Mouse (Mus musculus) erythroblast, embryonic 14.5 days (primary cell): Measurements from ENCODE around the gene Isl2. TPM values are rescaled to one million over a fixed set of nuclear protein-coding genes. Genes with fewer than 3 reads are reported as not detected.

Experiments used
- H3K27me3 ChIP-seq: 2 replicates; pipeline ENCODE4 v1.6.1; 2012; ENCODE audit warnings: inconsistent platforms; ENCODE audit not compliant: control insufficient read depth
- H3K36me3 ChIP-seq: 2 replicates; pipeline ENCODE4 v1.6.1; 2012; ENCODE audit warnings: mild to moderate bottlenecking, inconsistent platforms; ENCODE audit not compliant: control insufficient read depth
- H3K4me1 ChIP-seq: 2 replicates; pipeline ENCODE4 v1.6.1; 2012; ENCODE audit warnings: inconsistent platforms; ENCODE audit not compliant: control insufficient read depth
- H3K4me3 ChIP-seq: replicated peaks from 2 replicates; pipeline ENCODE3; 2012; ENCODE audit warnings: moderate library complexity, mild to moderate bottlenecking, inconsistent platforms
- H3K9me3 ChIP-seq: 2 replicates; pipeline ENCODE4 v1.6.1; 2012; ENCODE audit warnings: low read length, inconsistent platforms, mixed read lengths; ENCODE audit not compliant: control insufficient read depth
- GATA1 ChIP-seq: IDR thresholded peaks from 2 replicates; pipeline ENCODE4 v1.6.1; 2012; ENCODE audit warnings: low read length, inconsistent platforms, mixed read lengths
- TAL1 ChIP-seq: IDR thresholded peaks from 3 replicates; pipeline ENCODE4 v1.6.1; 2012; ENCODE audit warnings: low read length, inconsistent platforms, mixed read lengths
- polyA plus RNA-seq: library from polyadenylated mRNA; stranded (reverse); fragments of >175 nt; gene quantifications from 2 replicates; pipeline ENCODE4 v1.2.3, GENCODE M21; 2012

Gene Isl2
- polyA plus RNA-seq, 1 experiment: not detected

DNA sequence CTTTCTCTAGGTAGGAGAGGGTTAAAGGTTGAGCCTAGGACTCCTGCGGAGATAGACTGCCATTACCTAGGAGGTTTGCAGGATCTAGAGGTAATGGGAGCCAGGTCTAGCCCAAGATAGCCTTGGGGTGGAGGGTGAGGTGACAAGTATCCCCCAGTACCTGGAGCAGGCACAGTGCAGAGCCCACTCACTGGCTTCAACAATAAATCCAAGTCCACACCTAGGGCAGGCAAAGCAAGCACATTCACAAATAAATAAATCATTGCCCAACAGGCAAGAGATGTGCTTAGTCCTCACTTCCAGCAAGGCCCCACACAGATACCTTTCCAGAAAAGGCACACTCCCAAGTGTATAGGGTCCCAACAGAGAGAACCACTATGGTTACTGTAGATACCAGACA lies 534 bp downstream of the Isl2 start:
- peaks cover 82% of the 10 kb centered on the region for H3K27me3 ChIP-seq
- H3K4me3 ChIP-seq: no peak overlapping the region
- TF ChIP-seq TAL1 (no peak), GATA1 (no peak)
- peaks cover 7% of the 10 kb centered on the region for H3K4me1 ChIP-seq
- peaks cover 20% of the 10 kb centered on the region; the same call in 1 of the 2 replicates for H3K9me3 ChIP-seq
- no peaks in the 10 kb centered on the region for H3K36me3 ChIP-seq

DNA sequence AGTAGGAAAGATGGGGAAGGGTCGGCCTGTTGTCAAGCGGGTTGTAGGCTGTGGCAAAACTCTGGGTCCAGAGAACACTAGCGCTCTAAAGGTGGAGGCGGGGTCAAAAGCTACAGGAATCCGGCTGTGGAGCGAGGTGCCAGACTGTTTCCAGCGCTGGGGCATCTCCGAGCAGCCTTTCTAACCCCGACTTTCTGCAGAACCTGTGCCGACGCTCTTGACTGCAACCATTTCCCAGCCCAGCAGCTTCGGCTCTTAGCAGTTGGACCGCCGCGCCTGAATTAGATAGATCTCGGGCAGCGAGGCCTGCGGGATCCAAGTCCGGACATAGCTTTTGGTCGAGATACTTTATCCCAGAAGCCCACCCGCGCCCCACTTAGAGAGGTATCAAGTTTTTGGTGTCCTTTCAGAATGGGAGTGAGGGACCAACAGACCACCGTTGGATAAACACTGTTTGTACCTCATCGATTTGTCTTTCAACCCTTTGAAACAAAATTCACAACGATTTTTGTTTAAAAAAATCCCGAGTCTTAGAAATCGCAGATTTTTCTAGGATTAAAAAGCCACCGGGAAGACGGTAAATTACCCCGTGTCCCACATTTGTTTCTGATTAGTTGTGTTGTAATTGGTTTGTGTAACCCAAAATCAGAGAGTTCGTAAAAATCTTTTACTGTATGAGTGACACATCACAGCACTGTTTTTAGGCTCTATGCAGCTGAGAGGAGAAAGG lies 1.4 kb downstream of the Isl2 start:
- H3K4me3 ChIP-seq: no peak overlapping the region
- no peaks in the 10 kb centered on the region for H3K36me3 ChIP-seq
- peaks cover 90% of the 10 kb centered on the region for H3K27me3 ChIP-seq
- peaks cover 8% of the 10 kb centered on the region for H3K4me1 ChIP-seq
- TF ChIP-seq GATA1 (no peak), TAL1 (no peak)
- H3K9me3 ChIP-seq: peaks cover 24% of the 10 kb centered on the region; the same call in 1 of the 2 replicates

DNA sequence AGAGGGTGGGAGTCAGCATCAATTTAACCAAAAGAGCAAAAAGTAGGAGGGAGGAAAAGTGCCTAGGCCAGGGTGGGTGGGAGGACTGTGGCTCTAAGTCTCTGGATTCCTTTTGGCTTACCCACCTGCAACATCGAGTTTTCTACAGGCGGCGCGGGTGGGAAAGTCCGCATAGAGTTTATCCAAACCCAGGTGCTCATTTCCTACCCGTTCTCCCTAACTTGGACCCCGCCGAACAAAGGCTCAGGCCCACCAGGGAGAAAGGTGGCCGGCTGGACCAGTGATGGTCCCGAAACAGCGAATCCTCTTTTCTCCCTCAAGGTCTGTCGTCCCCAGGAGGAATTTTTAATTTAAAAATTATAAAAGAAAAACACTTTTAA lies 1.9 kb downstream of the Isl2 start:
- peaks cover 8% of the 10 kb centered on the region for H3K4me1 ChIP-seq
- no peak overlapping the region for H3K4me3 ChIP-seq
- no peak for TF ChIP-seq GATA1
- TF ChIP-seq TAL1: no peak
- H3K9me3 ChIP-seq: peaks cover 30% of the 10 kb centered on the region
- H3K27me3 ChIP-seq: peaks cover 96% of the 10 kb centered on the region
- H3K36me3 ChIP-seq: no peaks in the 10 kb centered on the region

DNA sequence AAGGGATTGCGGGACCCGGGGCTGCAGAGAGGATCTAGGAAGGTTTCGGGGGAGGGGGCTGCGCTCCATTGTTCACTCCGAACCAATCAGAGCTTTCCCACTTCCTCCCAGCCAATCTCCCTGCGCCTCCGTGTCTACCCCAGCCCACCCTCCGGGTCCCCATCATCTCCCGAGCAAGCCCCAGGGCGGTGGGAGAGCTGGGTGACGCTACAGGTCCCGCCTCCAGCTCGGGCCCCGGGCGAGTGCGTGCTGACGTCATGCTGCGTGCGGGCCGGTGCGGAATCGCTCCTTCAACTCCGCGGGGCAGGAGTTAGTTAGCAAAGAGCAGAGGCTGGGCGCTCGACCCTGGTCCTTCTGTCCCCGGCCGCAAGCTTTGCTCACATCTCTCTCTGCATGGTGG lies 2.4 kb downstream of the Isl2 start:
- H3K27me3 ChIP-seq: peaks cover 99% of the 10 kb centered on the region
- no peaks in the 10 kb centered on the region for H3K36me3 ChIP-seq
- H3K4me3 ChIP-seq: peak overlapping the region; percentile 24
- H3K9me3 ChIP-seq: peaks cover 35% of the 10 kb centered on the region
- TF ChIP-seq GATA1: no peak
- no peak for TF ChIP-seq TAL1
- H3K4me1 ChIP-seq: peaks cover 10% of the 10 kb centered on the region

DNA sequence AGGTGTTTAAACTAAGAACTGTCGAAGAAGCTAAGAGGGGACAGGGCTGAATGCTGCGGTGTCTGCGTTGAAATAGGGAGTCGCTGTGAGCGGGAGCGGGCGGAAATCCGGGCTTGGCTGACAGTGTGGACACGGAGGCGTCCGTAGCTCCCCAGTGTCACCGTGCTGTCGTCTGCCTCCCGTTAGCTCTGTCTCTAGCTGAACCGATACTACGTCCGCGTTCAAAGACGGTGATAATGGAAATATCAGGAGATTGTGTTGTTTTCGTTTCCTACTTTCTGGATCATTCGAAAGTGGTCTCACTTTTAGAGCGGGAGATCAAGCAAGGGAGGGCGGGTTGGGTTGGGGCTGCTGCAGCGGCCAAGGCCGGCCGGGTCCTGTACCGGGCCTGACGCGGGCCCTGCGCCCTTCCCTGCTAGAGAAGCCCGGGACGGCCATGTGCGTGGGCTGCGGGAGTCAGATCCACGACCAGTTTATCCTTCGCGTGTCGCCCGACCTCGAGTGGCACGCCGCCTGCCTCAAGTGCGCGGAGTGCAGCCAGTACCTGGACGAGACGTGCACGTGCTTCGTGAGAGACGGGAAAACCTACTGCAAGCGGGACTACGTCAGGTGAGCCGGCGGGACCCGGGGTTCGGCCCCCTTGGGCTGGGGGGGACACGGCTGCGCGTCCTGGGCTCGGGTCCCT lies 3.4 kb downstream of the Isl2 start:
- H3K4me1 ChIP-seq: peaks cover 17% of the 10 kb centered on the region
- no peak overlapping the region for H3K4me3 ChIP-seq
- TF ChIP-seq TAL1: no peak
- no peak for TF ChIP-seq GATA1
- no peaks in the 10 kb centered on the region for H3K36me3 ChIP-seq
- peaks cover 43% of the 10 kb centered on the region for H3K9me3 ChIP-seq
- H3K27me3 ChIP-seq: peaks cover 100% of the 10 kb centered on the region

DNA sequence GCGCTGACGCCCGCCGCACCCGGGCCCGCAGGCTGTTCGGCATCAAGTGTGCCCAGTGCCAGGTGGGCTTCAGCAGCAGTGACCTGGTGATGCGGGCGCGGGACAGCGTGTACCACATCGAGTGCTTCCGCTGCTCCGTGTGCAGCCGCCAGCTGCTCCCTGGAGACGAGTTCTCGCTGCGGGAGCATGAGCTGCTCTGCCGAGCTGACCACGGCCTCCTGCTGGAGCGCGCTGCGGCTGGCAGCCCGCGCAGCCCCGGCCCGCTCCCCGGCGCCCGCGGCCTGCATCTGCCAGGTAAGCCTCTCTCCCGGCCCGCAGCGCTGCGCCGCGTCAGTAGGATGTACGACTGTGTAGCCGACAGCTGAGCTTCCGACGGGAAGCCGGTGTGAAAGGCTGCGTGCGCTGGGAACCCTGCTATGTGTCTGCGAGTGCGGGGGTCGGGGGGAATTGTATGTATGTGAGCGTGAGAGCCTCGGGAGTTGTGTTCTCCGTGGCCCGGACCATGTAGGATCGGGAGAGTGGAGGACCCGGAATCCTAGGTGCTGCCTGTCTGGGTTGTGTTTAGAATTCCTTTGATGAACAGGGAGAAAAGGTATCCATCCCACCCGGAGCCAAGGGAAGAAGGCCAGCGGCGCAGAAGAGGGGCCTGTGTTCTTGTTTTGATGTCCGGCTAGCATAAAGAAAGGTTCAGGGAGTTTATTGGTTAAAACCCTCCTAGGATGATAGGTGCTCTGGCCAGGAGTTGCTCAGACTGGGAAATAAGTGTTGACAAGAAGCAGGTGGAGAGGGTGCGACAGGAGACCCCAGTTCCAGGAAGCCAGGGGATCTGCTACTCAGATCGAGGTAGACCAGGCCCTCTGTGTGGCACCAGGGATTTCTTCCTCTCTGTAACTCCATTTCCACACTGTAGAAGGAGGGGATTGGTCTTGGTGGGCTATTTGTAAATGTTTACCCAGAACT lies 4.2 kb downstream of the Isl2 start:
- TF ChIP-seq TAL1 (no peak), GATA1 (no peak)
- H3K27me3 ChIP-seq: peaks cover 100% of the 10 kb centered on the region
- peaks cover 17% of the 10 kb centered on the region for H3K4me1 ChIP-seq
- H3K9me3 ChIP-seq: peaks cover 43% of the 10 kb centered on the region
- no peak overlapping the region for H3K4me3 ChIP-seq
- no peaks in the 10 kb centered on the region for H3K36me3 ChIP-seq

DNA sequence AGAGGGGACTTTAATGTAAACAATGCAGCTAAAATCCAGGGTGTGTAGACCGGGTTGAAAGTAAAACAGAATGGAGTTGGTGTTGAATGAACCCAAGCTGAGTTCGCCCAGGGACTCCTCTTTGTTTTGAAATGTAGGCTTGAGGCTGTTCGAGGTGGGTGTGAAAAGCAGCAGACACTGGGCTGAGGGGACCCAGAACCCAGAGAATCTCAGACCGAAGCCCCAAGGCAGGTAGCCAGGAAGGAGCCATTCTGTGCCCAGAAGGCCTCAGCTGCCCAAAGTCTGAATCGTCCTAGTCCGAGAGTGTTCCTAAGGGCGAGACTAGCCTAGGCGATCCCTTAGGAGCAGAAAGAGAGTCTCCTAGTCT lies 4.8 kb downstream of the Isl2 start:
- Histone ChIP-seq H3K27me3 (peaks cover 100% of the 10 kb centered on the region), H3K4me3 (no peak overlapping the region), H3K4me1 (peaks cover 17% of the 10 kb centered on the region)

DNA sequence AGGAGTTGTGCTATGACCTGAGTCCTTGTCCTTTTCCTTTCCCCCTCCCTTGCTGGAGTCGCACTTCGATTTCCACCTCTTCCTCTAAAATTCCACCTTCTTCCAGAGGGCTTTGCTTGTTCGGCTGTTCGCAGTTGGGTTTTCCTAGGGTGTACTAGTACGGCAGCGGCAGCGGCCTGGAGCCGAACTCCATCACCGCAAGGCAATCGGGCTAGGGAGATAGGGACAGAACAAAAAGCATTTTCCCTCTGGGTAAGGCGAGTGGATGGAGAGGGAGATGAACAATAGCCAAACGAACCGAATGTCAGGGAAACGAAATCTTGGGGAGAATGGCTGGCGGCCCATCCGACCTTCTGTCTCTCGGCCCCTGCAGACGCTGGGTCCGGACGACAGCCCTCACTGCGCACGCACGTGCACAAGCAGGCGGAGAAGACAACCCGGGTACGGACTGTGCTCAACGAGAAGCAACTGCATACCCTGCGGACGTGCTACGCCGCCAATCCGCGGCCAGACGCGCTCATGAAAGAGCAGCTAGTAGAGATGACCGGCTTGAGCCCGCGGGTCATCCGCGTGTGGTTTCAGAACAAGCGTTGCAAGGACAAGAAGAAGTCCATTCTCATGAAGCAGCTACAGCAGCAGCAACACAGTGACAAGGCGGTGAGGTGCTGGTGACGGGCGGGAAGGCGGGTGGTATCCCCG lies 5.4 kb downstream of the Isl2 start:
- TF ChIP-seq GATA1 (no peak), TAL1 (no peak)
- H3K4me3 ChIP-seq: no peak overlapping the region

More for the DNA sequence above, 4.8 kb downstream of the Isl2 start:
- Histone ChIP-seq H3K36me3 (no peaks in the 10 kb centered on the region), H3K9me3 (peaks cover 43% of the 10 kb centered on the region)
- TF ChIP-seq GATA1 (no peak), TAL1 (no peak)

More for the DNA sequence above, 5.4 kb downstream of the Isl2 start:
- H3K36me3 ChIP-seq: no peaks in the 10 kb centered on the region
- H3K9me3 ChIP-seq: peaks cover 43% of the 10 kb centered on the region
- H3K27me3 ChIP-seq: peaks cover 100% of the 10 kb centered on the region
- peaks cover 17% of the 10 kb centered on the region for H3K4me1 ChIP-seq
